Mouse (Mus musculus): ENCODE measurements around the gene Kif26b. TPM values are rescaled to one million over a fixed set of nuclear protein-coding genes. Genes with fewer than 3 reads are reported as not detected.

The Kif26b gene
- total and polyA plus RNA-seq, 3 experiments, result 0.04 to 0.16 TPM; not detected in 1

GRCm38 (mm10) chr1:178893229-178894080 is 364.5 kb downstream of the Kif26b start:
- DNase-seq (ENCODE audit: low spot score), result no peak
- no peaks in the 10 kb centered on the region for H3K4me1 ChIP-seq (ENCODE audit: insufficient read depth, low read depth, low read length)
- H3K4me3 ChIP-seq (ENCODE audit: low read depth, low read length), result no peak overlapping the region
- no peaks in the 10 kb centered on the region for H3K27me3 ChIP-seq (ENCODE audit: insufficient read depth, low read length)
- TF ChIP-seq TAL1 (conservative IDR thresholded peaks at IDR 0.05; ENCODE audit: low read depth, low read length), result no peak
- no peak for TF ChIP-seq GATA1 (IDR thresholded peaks at IDR 0.05; ENCODE audit: borderline replicate concordance, low read length)
- no peak for TF ChIP-seq GATA2 (IDR thresholded peaks at IDR 0.05; ENCODE audit: borderline replicate concordance, low read depth, low read length)
- no peak for TF ChIP-seq POLR2AphosphoS5 (IDR thresholded peaks at IDR 0.05; ENCODE audit: insufficient replicate concordance, low read depth, low read length)
- TF ChIP-seq CTCF (IDR thresholded peaks at IDR 0.05; ENCODE audit: low read depth, low read length), result no peak
- no peaks in the 10 kb centered on the region for H3K36me3 ChIP-seq (replicated peaks)
- no peak for ATAC-seq (ENCODE audit: extremely low read depth, insufficient number of reproducible peaks, low FRiP score, poor library complexity, severe bottlenecking)
- H3K9me3 ChIP-seq (replicated peaks), result no peaks in the 10 kb centered on the region; the same call in 1 of the 2 replicates

DNA sequence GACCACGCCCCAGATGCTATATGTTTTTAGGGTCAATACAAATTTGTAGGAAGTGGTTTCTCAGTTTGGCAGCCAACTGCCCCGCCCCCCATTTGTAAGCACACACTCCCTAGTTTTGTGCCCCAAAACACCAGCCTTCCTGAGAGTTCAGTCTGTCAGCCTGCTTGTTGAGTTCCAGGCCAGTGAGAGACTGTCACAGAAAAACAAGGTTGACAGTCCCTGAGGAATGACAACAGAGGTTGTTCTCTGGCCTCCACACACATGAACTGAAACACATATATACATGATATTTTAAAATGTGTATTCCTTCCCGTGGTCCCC is 365.1 kb downstream of the Kif26b start:
- no peak for ATAC-seq (ENCODE audit: extremely low read depth, insufficient number of reproducible peaks, low FRiP score, poor library complexity, severe bottlenecking)
- no peak for TF ChIP-seq TAL1 (conservative IDR thresholded peaks at IDR 0.05; ENCODE audit: low read depth, low read length)
- TF ChIP-seq CTCF (IDR thresholded peaks at IDR 0.05; ENCODE audit: low read depth, low read length), result no peak
- no peak for TF ChIP-seq GATA1 (IDR thresholded peaks at IDR 0.05; ENCODE audit: borderline replicate concordance, low read length)
- no peak for TF ChIP-seq POLR2AphosphoS5 (IDR thresholded peaks at IDR 0.05; ENCODE audit: insufficient replicate concordance, low read depth, low read length)
- TF ChIP-seq GATA2 (IDR thresholded peaks at IDR 0.05; ENCODE audit: borderline replicate concordance, low read depth, low read length), result no peak
- no peak for DNase-seq (ENCODE audit: low spot score)
- H3K36me3 ChIP-seq (replicated peaks), result no peaks in the 10 kb centered on the region
- H3K27me3 ChIP-seq (ENCODE audit: insufficient read depth, low read length), result no peaks in the 10 kb centered on the region
- H3K9me3 ChIP-seq (replicated peaks), result no peaks in the 10 kb centered on the region; the same call in 1 of the 2 replicates
- no peaks in the 10 kb centered on the region for H3K4me1 ChIP-seq (ENCODE audit: insufficient read depth, low read depth, low read length)
- no peak overlapping the region for H3K4me3 ChIP-seq (ENCODE audit: low read depth, low read length)

DNA sequence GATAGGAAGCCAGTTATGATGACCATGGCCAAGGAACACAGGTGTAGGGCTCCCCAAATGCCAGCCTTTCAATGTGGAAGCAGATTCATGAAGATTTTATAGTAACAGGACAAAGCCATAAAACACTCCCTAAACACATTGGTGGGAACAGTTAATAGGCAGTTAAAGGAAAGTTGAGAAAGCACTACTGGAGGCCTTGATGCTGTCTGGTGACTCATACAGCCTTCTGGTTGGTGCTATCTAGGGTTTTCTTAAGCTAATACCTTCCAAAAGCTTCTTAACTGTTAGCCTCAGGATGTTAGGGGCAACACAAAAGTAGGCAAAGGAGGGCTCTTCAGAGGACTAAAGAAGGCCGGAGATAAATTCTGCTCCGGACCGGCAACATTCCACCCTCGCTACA is 366.7 kb downstream of the Kif26b start:
- Histone ChIP-seq H3K27me3 (ENCODE audit: insufficient read depth, low read length) (no peaks in the 10 kb centered on the region; the same call in 1 of the 2 replicates), H3K9me3 (replicated peaks) (no peaks in the 10 kb centered on the region; the same call in 1 of the 2 replicates), H3K36me3 (replicated peaks) (no peaks in the 10 kb centered on the region), H3K4me1 (ENCODE audit: insufficient read depth, low read depth, low read length) (no peaks in the 10 kb centered on the region), H3K4me3 (ENCODE audit: low read depth, low read length) (no peak overlapping the region)
- TF ChIP-seq GATA1 (IDR thresholded peaks at IDR 0.05; ENCODE audit: borderline replicate concordance, low read length) (no peak), TAL1 (conservative IDR thresholded peaks at IDR 0.05; ENCODE audit: low read depth, low read length) (no peak)
- ATAC-seq (ENCODE audit: extremely low read depth, insufficient number of reproducible peaks, low FRiP score, poor library complexity, severe bottlenecking) (no peak), DNase-seq (ENCODE audit: low spot score) (no peak)

DNA sequence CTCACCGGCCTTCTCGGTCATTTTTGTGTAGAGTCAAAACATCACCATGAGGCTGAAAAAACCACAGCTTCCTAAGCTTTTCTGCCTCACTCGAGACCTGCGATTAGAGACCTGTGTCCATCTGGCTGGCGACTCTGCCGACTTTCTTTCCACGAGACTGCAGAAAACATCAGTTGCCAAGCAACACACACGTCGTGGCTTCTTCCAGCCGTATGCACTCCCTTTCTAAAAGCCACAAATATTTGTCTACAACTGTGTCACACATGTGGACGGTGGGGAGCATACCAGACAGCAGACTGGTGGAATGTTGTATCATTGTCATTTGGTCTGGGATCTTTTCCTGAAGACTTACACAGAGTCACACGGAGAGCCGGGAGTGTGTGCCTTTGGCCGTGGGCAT is 382.0 kb downstream of the Kif26b start:
- Histone ChIP-seq H3K36me3 (replicated peaks) (no peaks in the 10 kb centered on the region), H3K9me3 (replicated peaks) (peaks cover 20% of the 10 kb centered on the region), H3K27me3 (ENCODE audit: insufficient read depth, low read length) (peaks cover 11% of the 10 kb centered on the region), H3K4me1 (ENCODE audit: insufficient read depth, low read depth, low read length) (no peaks in the 10 kb centered on the region), H3K4me3 (ENCODE audit: low read depth, low read length) (no peak overlapping the region)
- ATAC-seq (ENCODE audit: extremely low read depth, insufficient number of reproducible peaks, low FRiP score, poor library complexity, severe bottlenecking) (no peak), DNase-seq (ENCODE audit: low spot score) (no peak)
- TF ChIP-seq TAL1 (conservative IDR thresholded peaks at IDR 0.05; ENCODE audit: low read depth, low read length), result no peak
- TF ChIP-seq CTCF (IDR thresholded peaks at IDR 0.05; ENCODE audit: low read depth, low read length), result no peak
- TF ChIP-seq GATA2 (IDR thresholded peaks at IDR 0.05; ENCODE audit: borderline replicate concordance, low read depth, low read length), result no peak
- TF ChIP-seq GATA1 (IDR thresholded peaks at IDR 0.05; ENCODE audit: borderline replicate concordance, low read length), result no peak
- no peak for TF ChIP-seq POLR2AphosphoS5 (IDR thresholded peaks at IDR 0.05; ENCODE audit: insufficient replicate concordance, low read depth, low read length)

GRCm38 (mm10) chr1:178912936-178913716 is 384.2 kb downstream of the Kif26b start:
- peaks cover 6% of the 10 kb centered on the region; the same call in 1 of the 2 replicates for H3K27me3 ChIP-seq (ENCODE audit: insufficient read depth, low read length)
- H3K36me3 ChIP-seq (replicated peaks), result no peaks in the 10 kb centered on the region
- TF ChIP-seq POLR2AphosphoS5 (IDR thresholded peaks at IDR 0.05; ENCODE audit: insufficient replicate concordance, low read depth, low read length), result no peak
- no peak for TF ChIP-seq CTCF (IDR thresholded peaks at IDR 0.05; ENCODE audit: low read depth, low read length)
- no peak for TF ChIP-seq TAL1 (conservative IDR thresholded peaks at IDR 0.05; ENCODE audit: low read depth, low read length)
- TF ChIP-seq GATA2 (IDR thresholded peaks at IDR 0.05; ENCODE audit: borderline replicate concordance, low read depth, low read length), result no peak
- no peak for TF ChIP-seq GATA1 (IDR thresholded peaks at IDR 0.05; ENCODE audit: borderline replicate concordance, low read length)
- no peak for ATAC-seq (ENCODE audit: extremely low read depth, insufficient number of reproducible peaks, low FRiP score, poor library complexity, severe bottlenecking)
- H3K9me3 ChIP-seq (replicated peaks), result peaks cover 27% of the 10 kb centered on the region
- no peak for DNase-seq (ENCODE audit: low spot score)
- no peaks in the 10 kb centered on the region for H3K4me1 ChIP-seq (ENCODE audit: insufficient read depth, low read depth, low read length)
- H3K4me3 ChIP-seq (ENCODE audit: low read depth, low read length), result no peak overlapping the region

- TF ChIP-seq TAL1 (conservative IDR thresholded peaks at IDR 0.05; ENCODE audit: low read depth, low read length), result no peak
- no peak for TF ChIP-seq CTCF (IDR thresholded peaks at IDR 0.05; ENCODE audit: low read depth, low read length)
- no peak for TF ChIP-seq GATA2 (IDR thresholded peaks at IDR 0.05; ENCODE audit: borderline replicate concordance, low read depth, low read length)
- TF ChIP-seq GATA1 (IDR thresholded peaks at IDR 0.05; ENCODE audit: borderline replicate concordance, low read length), result no peak
- no peak for TF ChIP-seq POLR2AphosphoS5 (IDR thresholded peaks at IDR 0.05; ENCODE audit: insufficient replicate concordance, low read depth, low read length)
- Histone ChIP-seq H3K4me3 (ENCODE audit: low read depth, low read length) (no peak overlapping the region), H3K9me3 (replicated peaks) (peaks cover 27% of the 10 kb centered on the region), H3K27me3 (ENCODE audit: insufficient read depth, low read length) (no peaks in the 10 kb centered on the region; the same call in 1 of the 2 replicates), H3K4me1 (ENCODE audit: insufficient read depth, low read depth, low read length) (no peaks in the 10 kb centered on the region), H3K36me3 (replicated peaks) (no peaks in the 10 kb centered on the region)
- ATAC-seq (ENCODE audit: extremely low read depth, insufficient number of reproducible peaks, low FRiP score, poor library complexity, severe bottlenecking) (no peak), DNase-seq (ENCODE audit: low spot score) (no peak)
Observed at GRCm38 (mm10) chr1:178915056-178915455, 386.1 kb downstream of the Kif26b start.

All from G1E (cell line).